Mouse (Mus musculus) G1E-ER4 (cell line): ENCODE data around the gene Zfp984. TPM values are rescaled to one million over a fixed set of nuclear protein-coding genes. Genes with fewer than 3 reads are reported as not detected.
"Not testable (repeated sequence)": the region's sequence is repeated elsewhere in the genome, so short reads cannot be mapped to it uniquely, and the experiment has no call there.

ENCODE experiments used
- GATA1 ChIP-seq: IDR thresholded peaks from one replicate; pipeline ENCODE4 v1.8.0; 2012; ENCODE audit warnings: low read length, inconsistent platforms
- polyA plus RNA-seq: library from polyadenylated mRNA; stranded (reverse); fragments of >175 nt; gene quantifications from 2 replicates; pipeline ENCODE4 v1.2.3, GENCODE M21; 2012

Zfp984 gene
- polyA plus RNA-seq, result 1.6 and 1.7 TPM in 2 replicates

DNA sequence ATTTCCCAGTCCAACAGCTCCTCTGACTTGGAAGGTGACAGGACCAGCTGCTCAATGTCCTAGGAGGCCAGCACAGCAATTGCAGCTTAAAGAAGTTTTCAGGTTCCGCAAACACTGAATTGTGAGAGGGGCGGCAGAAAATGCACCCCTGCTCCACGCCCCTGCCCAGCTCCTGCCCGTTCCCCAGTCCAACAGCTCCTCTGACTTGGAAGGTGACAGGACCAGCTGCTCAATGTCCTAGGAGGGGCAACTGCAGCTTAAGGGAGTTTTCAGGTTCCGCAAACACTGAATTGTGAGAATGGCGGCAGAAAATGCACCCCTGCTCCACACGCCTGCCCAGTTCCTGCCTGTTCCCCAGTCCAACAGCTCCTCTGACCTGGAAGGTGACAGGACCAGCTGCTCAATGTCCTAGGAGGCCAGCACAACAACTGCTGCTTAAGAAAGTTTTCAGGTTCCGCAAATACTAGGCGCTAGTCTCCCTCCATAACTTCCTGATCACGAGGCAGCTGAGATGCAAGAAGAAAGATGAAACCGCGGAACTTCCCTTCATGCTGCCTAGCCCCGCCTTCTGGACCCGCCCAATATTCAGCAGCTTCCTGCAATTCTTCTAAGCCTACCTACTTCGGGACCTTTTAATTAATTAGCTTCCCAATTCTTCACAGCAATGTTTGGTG is at the start of gene Zfp984:
TSS of gene Zfp984 (minus strand) at position 497 of the 674 bp plus-strand sequence.
- TF ChIP-seq GATA1, result not testable (repeated sequence)

DNA sequence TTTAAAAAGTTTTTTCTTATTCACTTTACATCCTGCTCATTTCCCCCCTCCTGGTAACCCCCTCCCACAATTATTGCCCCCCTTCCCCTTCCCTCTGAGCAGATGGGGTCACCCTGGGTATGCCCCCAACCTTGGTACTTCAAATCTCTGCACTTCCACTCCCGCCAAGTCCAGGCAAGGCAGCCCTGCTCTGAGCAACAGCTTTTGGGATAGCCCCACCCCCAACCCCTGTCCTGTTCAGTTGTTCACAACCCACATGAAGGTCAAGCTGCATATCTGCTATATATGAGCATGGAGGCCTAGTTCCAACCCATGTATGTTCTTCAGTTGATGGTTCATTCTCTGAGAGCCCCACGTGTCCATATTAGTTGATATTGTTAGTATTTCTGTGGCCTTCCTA is 41.2 kb upstream of the Zfp984 start:
- no peak for TF ChIP-seq GATA1

DNA sequence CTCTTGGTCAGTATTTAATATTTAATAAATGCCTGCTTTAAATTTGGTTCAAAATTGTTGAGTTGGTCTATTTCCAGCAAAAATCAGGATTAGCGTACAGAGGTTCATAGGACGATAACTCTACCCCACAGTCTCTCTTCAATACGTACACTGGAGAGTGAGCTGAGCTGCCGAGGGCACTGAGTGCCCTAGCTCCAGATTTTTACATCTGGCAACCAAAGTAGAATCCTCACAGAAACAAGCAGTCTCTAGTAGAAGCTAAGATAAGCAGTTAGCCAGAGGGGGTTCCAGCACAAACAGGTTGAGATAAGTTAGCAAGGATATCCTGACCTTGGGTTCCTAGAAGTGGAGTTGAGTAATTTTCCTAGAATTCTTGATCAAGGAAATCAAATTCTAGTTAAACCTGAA is 39.0 kb upstream of the Zfp984 start:
- no peak for TF ChIP-seq GATA1

DNA sequence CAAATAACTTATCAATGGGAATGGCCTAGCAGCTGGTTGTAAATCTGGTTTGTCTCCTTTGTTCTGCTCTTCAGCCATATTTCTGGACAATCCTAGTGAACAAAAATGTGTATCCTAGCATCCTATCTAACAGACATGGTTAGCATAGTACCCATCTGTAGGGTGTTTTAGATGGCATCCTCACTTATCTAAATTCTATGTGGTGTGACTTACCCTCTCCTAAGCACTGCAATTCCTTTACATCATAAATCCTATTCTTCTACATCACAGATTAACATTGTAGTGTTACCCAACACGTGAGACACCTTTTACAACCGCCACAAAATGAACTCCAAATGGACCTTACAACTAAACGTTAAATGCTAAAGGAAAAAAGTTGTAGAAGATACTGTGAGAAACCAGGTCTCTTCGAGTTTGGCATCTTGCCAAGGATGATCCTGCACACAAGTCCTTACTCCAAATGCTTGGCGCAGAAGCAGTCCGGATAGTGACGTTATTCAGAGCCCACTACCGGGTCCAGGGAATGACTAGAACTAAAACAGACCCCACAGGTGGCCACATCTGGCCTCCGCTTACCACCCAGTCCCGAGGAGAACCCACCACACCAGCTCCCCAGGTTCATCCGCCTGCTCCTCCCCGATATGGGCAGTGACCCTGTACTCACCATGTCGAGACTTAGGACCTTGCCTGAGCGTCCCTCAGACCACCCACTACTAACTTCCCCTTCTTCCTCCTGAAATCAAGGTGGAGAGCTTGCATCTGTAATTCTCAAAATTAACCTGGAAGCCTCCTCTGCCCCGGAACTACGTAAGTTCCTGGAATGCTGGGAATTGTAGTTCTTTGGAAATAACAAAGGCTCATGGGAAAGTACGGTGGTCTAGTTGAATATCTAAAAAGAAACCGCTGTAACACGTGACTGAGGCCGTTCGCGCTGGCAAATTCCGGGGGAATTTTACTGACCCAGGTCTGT is 38.3 kb upstream of the Zfp984 start, which contains the start of gene Zfp933:
TSS of gene Zfp933 (minus strand) at position 753 of the 970 bp plus-strand sequence.
- TF ChIP-seq GATA1, result no peak

DNA sequence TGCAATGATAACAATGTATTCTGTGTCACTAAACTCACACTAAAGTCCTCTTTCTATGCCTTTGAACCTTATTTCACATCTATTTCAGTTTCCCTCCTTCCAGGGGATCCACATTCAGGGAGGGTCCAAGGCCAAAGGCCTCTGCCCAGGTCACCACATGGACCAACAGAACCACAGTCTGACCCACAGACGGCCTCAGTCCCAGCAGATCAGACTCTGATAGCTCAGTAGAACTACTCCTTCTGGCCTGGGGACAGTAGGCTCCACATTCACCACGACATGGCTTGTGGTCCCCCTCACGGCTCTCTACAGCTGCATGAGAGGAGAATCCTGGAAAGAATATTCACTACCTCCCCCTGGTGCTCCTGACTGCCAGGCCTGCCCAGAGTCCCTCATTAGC is 33.3 kb upstream of the Zfp984 start:
- TF ChIP-seq GATA1, result no peak

DNA sequence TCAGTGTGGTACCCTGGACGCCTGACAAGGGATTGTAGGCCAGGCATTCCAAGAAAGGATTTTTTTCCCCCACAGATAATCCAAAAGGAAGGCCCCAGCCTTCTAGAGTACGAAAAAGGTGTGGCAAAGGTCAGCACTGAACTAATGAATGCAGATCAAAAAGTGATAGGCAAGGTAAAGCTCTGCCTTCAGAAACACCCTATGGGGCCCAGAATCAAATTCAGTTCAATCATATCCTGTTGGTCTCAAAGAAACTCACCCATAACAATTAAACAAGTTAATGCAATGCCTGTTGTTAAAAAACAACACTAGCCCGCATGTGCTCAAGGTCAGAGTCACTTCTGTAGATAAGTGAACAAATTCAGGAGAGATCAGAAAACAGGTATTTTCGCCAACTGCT is 14.8 kb upstream of the Zfp984 start:
- TF ChIP-seq GATA1, result no peak

DNA sequence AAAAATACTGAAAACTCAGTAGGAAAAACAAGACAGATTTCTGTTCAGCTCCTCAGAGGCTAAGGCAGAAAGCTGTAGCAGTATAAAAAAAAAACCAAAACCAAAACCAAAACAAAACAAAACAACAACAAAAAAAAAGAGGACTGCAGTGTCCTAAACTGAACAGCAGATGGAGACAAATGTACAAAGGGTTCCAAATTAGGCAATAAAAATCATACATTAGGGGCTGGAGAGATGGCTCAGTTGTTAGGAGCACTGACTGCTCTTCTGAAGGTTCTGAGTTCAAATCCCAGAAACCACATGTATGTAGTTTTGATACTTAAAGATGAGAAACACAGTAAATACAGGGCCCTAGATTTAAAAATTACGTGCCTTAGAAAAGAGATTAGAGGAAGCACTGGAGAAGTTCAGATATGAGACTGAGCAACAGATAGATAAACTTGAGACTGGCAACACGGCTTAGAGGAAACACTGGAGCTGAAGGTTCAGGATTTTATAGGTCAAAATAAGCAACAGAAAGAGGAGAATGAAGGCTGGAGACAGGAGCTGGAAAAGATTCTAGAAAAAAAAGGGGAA is 5.1 kb upstream of the Zfp984 start:
- no peak for TF ChIP-seq GATA1

DNA sequence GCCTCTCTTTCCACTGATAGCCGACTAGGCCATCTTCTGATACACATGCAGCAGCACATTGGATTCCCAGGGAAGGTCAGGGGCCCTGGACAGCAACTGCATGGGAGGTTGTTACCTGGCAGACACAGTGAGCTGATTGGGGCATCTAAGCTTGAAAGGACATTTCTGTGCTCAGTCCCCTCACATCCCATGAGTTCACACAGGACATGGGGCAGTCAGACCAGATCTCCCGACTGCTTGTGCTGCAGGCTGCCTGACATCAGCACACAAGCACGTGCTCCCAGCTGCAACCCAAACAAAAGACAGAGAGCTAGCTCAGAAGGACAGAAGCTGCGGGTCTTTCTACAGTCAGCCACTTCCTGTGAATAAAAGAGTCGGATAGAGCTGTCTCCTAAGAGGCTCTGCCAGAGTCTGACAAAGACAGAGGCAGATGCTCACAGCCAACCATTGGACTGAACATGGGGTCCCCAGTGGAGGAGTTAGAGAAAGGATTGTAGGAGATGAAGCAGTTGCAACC is 3.7 kb upstream of the Zfp984 start:
- TF ChIP-seq GATA1, result no peak

Other genes with a start within 250 kb of the Zfp984 start
- gene Zfp979, start 167.3 kb downstream of the Zfp984 start, polyA plus RNA-seq, result not detected in 2 replicates
- not detected in 2 replicates for gene Zfp534, start 107.2 kb downstream of the Zfp984 start, polyA plus RNA-seq
- gene Zfp933, start 38.6 kb upstream of the Zfp984 start, polyA plus RNA-seq, result 0.06 and 0.10 TPM in 2 replicates
- gene Miip, start 59.0 kb upstream of the Zfp984 start, polyA plus RNA-seq, result 0.04 and 0.08 TPM in 2 replicates
- gene Fv1, start 59.2 kb upstream of the Zfp984 start, polyA plus RNA-seq, result not detected in 2 replicates
- 17.0 and 21.7 TPM in 2 replicates for gene Mfn2, start 94.9 kb upstream of the Zfp984 start, polyA plus RNA-seq
- 1.9 TPM in 2 replicates for gene Plod1, start 127.0 kb upstream of the Zfp984 start, polyA plus RNA-seq
- 71.1 and 78.9 TPM in 2 replicates for gene 2510039O18Rik, start 131.1 kb upstream of the Zfp984 start, polyA plus RNA-seq
- gene Nppb, start 176.0 kb upstream of the Zfp984 start, polyA plus RNA-seq, result not detected in 2 replicates
- gene Nppa, start 190.9 kb upstream of the Zfp984 start, polyA plus RNA-seq, result not detected in 2 replicates
- 3.5 and 4.1 TPM in 2 replicates for gene Clcn6, start 229.0 kb upstream of the Zfp984 start, polyA plus RNA-seq
- 9.9 and 11.2 TPM in 2 replicates for gene Mthfr, start 229.3 kb upstream of the Zfp984 start, polyA plus RNA-seq